Mouse (Mus musculus) WW6 (cell line): ENCODE measurements around the gene Med23.

Experiments used
- DNase-seq: peaks from one replicate; pipeline ENCODE4 v3.0.0-alpha.2; 2013; ENCODE audit warnings: low read depth, low spot score

The Med23 gene

GRCm38 (mm10) chr10:24873624-24874023 lies 3.8 kb downstream of the Med23 start:
- DNase-seq: no peak

GRCm38 (mm10) chr10:24886008-24886407 lies 16.2 kb downstream of the Med23 start:
- DNase-seq: no peak

GRCm38 (mm10) chr10:24888343-24888742 lies 18.6 kb downstream of the Med23 start:
- no peak for DNase-seq

GRCm38 (mm10) chr10:24895927-24896326 lies 26.1 kb downstream of the Med23 start:
- DNase-seq: no peak

GRCm38 (mm10) chr10:24905627-24906026 lies 35.8 kb downstream of the Med23 start:
- DNase-seq: no peak

GRCm38 (mm10) chr10:24911199-24911598 lies 41.4 kb downstream of the Med23 start:
- DNase-seq: no peak

- no peak for DNase-seq
Measured at GRCm38 (mm10) chr10:24912576-24912975, 42.8 kb downstream of the Med23 start.

- DNase-seq: no peak
Measured at GRCm38 (mm10) chr10:24915486-24915885, 45.7 kb downstream of the Med23 start.

GRCm38 (mm10) chr10:24922977-24923376 lies 53.2 kb downstream of the Med23 start:
- DNase-seq: no peak

- no peak for DNase-seq
Measured at GRCm38 (mm10) chr10:24924296-24924695, 54.5 kb downstream of the Med23 start.

- no peak for DNase-seq
Measured at GRCm38 (mm10) chr10:24926380-24926779, 56.6 kb downstream of the Med23 start.

- DNase-seq: no peak
Measured at GRCm38 (mm10) chr10:24926962-24927720, 57.4 kb downstream of the Med23 start, which contains the start of gene Arg1. Gene Arg1, minus strand, starts transcription at chr10:24927484.

GRCm38 (mm10) chr10:24928072-24928471 lies 58.3 kb downstream of the Med23 start:
- no peak for DNase-seq

GRCm38 (mm10) chr10:24930143-24930542 lies 60.4 kb downstream of the Med23 start:
- no peak for DNase-seq

- no peak for DNase-seq
Measured at GRCm38 (mm10) chr10:24947871-24948270, 78.1 kb downstream of the Med23 start.

GRCm38 (mm10) chr10:24948278-24948677 lies 78.5 kb downstream of the Med23 start:
- no peak for DNase-seq

- no peak for DNase-seq
Measured at GRCm38 (mm10) chr10:24950223-24950622, 80.4 kb downstream of the Med23 start.

- DNase-seq: no peak
Measured at GRCm38 (mm10) chr10:24951575-24951974, 81.8 kb downstream of the Med23 start.

GRCm38 (mm10) chr10:24952549-24952948 lies 82.8 kb downstream of the Med23 start:
- no peak for DNase-seq

GRCm38 (mm10) chr10:24953876-24954275 lies 84.1 kb downstream of the Med23 start:
- DNase-seq: no peak

- DNase-seq: no peak
Measured at GRCm38 (mm10) chr10:24958280-24959042, 88.7 kb downstream of the Med23 start.

GRCm38 (mm10) chr10:24959043-24959916 lies 89.5 kb downstream of the Med23 start:
- DNase-seq: no peak
